Mouse (Mus musculus): ENCODE data around the gene Syngr3.

- no peak for TF ChIP-seq MAFK (IDR thresholded peaks at IDR 0.05; ENCODE audit: insufficient read depth, low read depth, low read length)
- no peak for TF ChIP-seq ZC3H11A (IDR thresholded peaks at IDR 0.05; ENCODE audit: borderline replicate concordance, low read depth, low read length)
- no peak for TF ChIP-seq HCFC1 (IDR thresholded peaks at IDR 0.05; ENCODE audit: borderline replicate concordance, insufficient read depth, low read length)
These were observed 42.3 kb downstream of the Syngr3 start for GRCm38 (mm10) chr17:24647493-24647892.
